Mouse (Mus musculus) ES-Bruce4 (cell line): ENCODE measurements around the gene Hoxa4. TPM values are rescaled to one million over a fixed set of nuclear protein-coding genes. Genes with fewer than 3 reads are reported as not detected.

Source experiments
- H3K27ac ChIP-seq: 2 replicates; pipeline ENCODE4 v1.5.1; 2012; ENCODE audit warnings: low read length, inconsistent platforms; ENCODE audit not compliant: insufficient read depth
- H3K27me3 ChIP-seq: 2 replicates; pipeline ENCODE4 v1.6.1; 2012; ENCODE audit warnings: mild to moderate bottlenecking, low read length, inconsistent platforms; ENCODE audit not compliant: control insufficient read depth, poor library complexity, insufficient read depth, severe bottlenecking
- H3K36me3 ChIP-seq: 2 replicates; pipeline ENCODE4 v1.6.1; 2012; ENCODE audit warnings: inconsistent platforms, mild to moderate bottlenecking, low read length, moderate library complexity; ENCODE audit not compliant: control insufficient read depth, poor library complexity, insufficient read depth, severe bottlenecking
- H3K4me1 ChIP-seq: one replicate; pipeline ENCODE4 v1.8.1; 2011; ENCODE audit warnings: low read length; ENCODE audit not compliant: control insufficient read depth, insufficient read depth
- H3K4me3 ChIP-seq: 2 replicates; pipeline ENCODE4 v1.5.1; 2011; ENCODE audit warnings: low read depth, mild to moderate bottlenecking, low read length
- H3K9ac ChIP-seq: 2 replicates; pipeline ENCODE4 v1.6.1; 2012; ENCODE audit warnings: low read depth, mild to moderate bottlenecking, inconsistent platforms; ENCODE audit not compliant: poor library complexity, severe bottlenecking
- H3K9me3 ChIP-seq: replicated peaks from 2 replicates; pipeline ENCODE4 v1.6.1; 2012; ENCODE audit warnings: mild to moderate bottlenecking, low read length, inconsistent platforms; ENCODE audit not compliant: control insufficient read depth, poor library complexity, insufficient read depth, severe bottlenecking
- CTCF ChIP-seq: IDR thresholded peaks from one replicate; pipeline ENCODE4 v1.8.1; 2011; ENCODE audit warnings: low read depth, low read length
- EP300 ChIP-seq: IDR thresholded peaks from 2 replicates; pipeline ENCODE4 v1.6.1; 2011; ENCODE audit warnings: low read depth, low read length; ENCODE audit not compliant: insufficient read depth
- POLR2A ChIP-seq: IDR thresholded peaks from one replicate; pipeline ENCODE4 v1.8.1; 2011; ENCODE audit warnings: low read length; ENCODE audit not compliant: insufficient read depth
- polyA plus RNA-seq: library from polyadenylated mRNA; stranded (reverse); fragments of >200 nt; gene quantifications from 2 replicates; pipeline ENCODE4 v1.2.4, GENCODE M21; 2011; ENCODE audit warnings: low read depth; ENCODE audit not compliant: missing spikeins, insufficient read depth, insufficient read length

Gene Hoxa4
- polyA plus RNA-seq, 1 experiment, result not detected

- H3K27ac ChIP-seq, result no peak overlapping the region
Observed at GRCm38 (mm10) chr6:52184668-52185067, 6.9 kb downstream of the Hoxa4 start.

GRCm38 (mm10) chr6:52183311-52184080, 8.1 kb downstream of the Hoxa4 start:
- Histone ChIP-seq H3K4me3 (no peak overlapping the region), H3K27ac (no peak overlapping the region), H3K36me3 (no peaks in the 10 kb centered on the region), H3K27me3 (peaks cover 13% of the 10 kb centered on the region), H3K9me3 (no peaks in the 10 kb centered on the region), H3K4me1 (no peaks in the 10 kb centered on the region), H3K9ac (no peak overlapping the region)
- TF ChIP-seq CTCF, result no peak
- TF ChIP-seq POLR2A, result no peak
- no peak for TF ChIP-seq EP300

More at GRCm38 (mm10) chr6:52184668-52185067, 6.9 kb downstream of the Hoxa4 start:
- Histone ChIP-seq H3K9me3 (no peaks in the 10 kb centered on the region), H3K36me3 (no peaks in the 10 kb centered on the region), H3K9ac (no peak overlapping the region), H3K27me3 (peaks cover 17% of the 10 kb centered on the region), H3K4me1 (no peaks in the 10 kb centered on the region), H3K4me3 (no peak overlapping the region)
- TF ChIP-seq EP300, result no peak
- TF ChIP-seq CTCF, result no peak
- TF ChIP-seq POLR2A, result no peak

- no peak overlapping the region for H3K27ac ChIP-seq
- H3K9ac ChIP-seq, result no peak overlapping the region
Observed at GRCm38 (mm10) chr6:52182793-52183192, 8.8 kb downstream of the Hoxa4 start.

GRCm38 (mm10) chr6:52182030-52182429, 9.5 kb downstream of the Hoxa4 start:
- H3K27ac ChIP-seq, result no peak overlapping the region
- H3K9me3 ChIP-seq, result no peaks in the 10 kb centered on the region
- H3K36me3 ChIP-seq, result no peaks in the 10 kb centered on the region
- no peaks in the 10 kb centered on the region for H3K4me1 ChIP-seq
- H3K4me3 ChIP-seq, result no peak overlapping the region
- H3K27me3 ChIP-seq, result peaks cover 24% of the 10 kb centered on the region
- TF ChIP-seq EP300 (no peak), CTCF (no peak), POLR2A (no peak)
- H3K9ac ChIP-seq, result no peak overlapping the region

More at GRCm38 (mm10) chr6:52182793-52183192, 8.8 kb downstream of the Hoxa4 start:
- Histone ChIP-seq H3K27me3 (peaks cover 19% of the 10 kb centered on the region), H3K9me3 (no peaks in the 10 kb centered on the region), H3K4me1 (no peaks in the 10 kb centered on the region), H3K36me3 (no peaks in the 10 kb centered on the region), H3K4me3 (no peak overlapping the region)
- TF ChIP-seq EP300 (no peak), CTCF (no peak), POLR2A (no peak)

GRCm38 (mm10) chr6:52180726-52181125, 10.8 kb downstream of the Hoxa4 start:
- no peak overlapping the region for H3K27ac ChIP-seq
- no peaks in the 10 kb centered on the region for H3K4me1 ChIP-seq
- no peaks in the 10 kb centered on the region for H3K9me3 ChIP-seq
- no peaks in the 10 kb centered on the region for H3K36me3 ChIP-seq
- H3K4me3 ChIP-seq, result no peak overlapping the region
- H3K27me3 ChIP-seq, result peaks cover 34% of the 10 kb centered on the region
- H3K9ac ChIP-seq, result no peak overlapping the region
- TF ChIP-seq CTCF (no peak), EP300 (no peak), POLR2A (no peak)

GRCm38 (mm10) chr6:52180213-52180710, 11.3 kb downstream of the Hoxa4 start:
- H3K36me3 ChIP-seq, result no peaks in the 10 kb centered on the region
- H3K4me1 ChIP-seq, result no peaks in the 10 kb centered on the region
- H3K4me3 ChIP-seq, result no peak overlapping the region
- H3K27me3 ChIP-seq, result peaks cover 37% of the 10 kb centered on the region
- TF ChIP-seq POLR2A, result no peak
- TF ChIP-seq EP300, result no peak
- TF ChIP-seq CTCF, result no peak
- H3K9ac ChIP-seq, result no peak overlapping the region
- H3K9me3 ChIP-seq, result no peaks in the 10 kb centered on the region
- no peak overlapping the region for H3K27ac ChIP-seq
